Mouse (Mus musculus): ENCODE data around the gene Ank2.

GRCm38 (mm10) chr3:127225167-127225798, 273.9 kb downstream of the Ank2 start:
- TF ChIP-seq CTCF (IDR thresholded peaks at IDR 0.05; ENCODE audit: low read depth, low read length) (no peak), GATA2 (IDR thresholded peaks at IDR 0.05; ENCODE audit: borderline replicate concordance, low read depth, low read length) (no peak)

Data from G1E (cell line).